Mouse (Mus musculus) liver, adult (tissue): ENCODE data around the gene Gm14180.
A peak's percentile ranks its signal among the peaks of the same experiment; 100 is the strongest.
"Not testable (repeated sequence)": the region's sequence is repeated elsewhere in the genome, so short reads cannot be mapped to it uniquely, and the experiment has no call there.

Experiments used
- GATA4 ChIP-seq: IDR thresholded peaks from 2 replicates; pipeline ENCODE4 v1.6.1; 2014; ENCODE audit warnings: mild to moderate bottlenecking, low read length; ENCODE audit not compliant: insufficient replicate concordance

Gene Gm14180

DNA sequence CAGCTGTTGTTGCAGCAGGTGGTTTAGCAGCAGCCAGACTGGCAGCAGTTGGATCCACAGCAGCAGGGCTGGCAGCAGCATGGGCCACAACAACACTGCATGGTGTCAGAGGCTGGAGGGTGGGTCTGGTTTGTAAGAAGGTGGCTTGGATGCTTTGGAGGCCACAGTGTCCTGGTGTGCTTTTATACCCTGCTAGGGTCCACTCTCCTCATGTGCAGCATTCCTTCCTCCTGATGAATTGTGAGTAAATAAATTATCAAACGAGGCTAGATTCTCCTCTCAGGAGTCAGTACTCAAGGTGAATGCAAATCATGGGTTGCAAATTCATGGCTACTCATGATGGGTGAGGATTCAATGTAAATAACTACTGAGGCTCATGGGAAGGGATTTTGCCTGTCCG is at the start of gene Gm14180:
Gene Gm14180 (minus strand): TSS at position 101 of the 400 bp plus-strand sequence.
- no peak for TF ChIP-seq GATA4

DNA sequence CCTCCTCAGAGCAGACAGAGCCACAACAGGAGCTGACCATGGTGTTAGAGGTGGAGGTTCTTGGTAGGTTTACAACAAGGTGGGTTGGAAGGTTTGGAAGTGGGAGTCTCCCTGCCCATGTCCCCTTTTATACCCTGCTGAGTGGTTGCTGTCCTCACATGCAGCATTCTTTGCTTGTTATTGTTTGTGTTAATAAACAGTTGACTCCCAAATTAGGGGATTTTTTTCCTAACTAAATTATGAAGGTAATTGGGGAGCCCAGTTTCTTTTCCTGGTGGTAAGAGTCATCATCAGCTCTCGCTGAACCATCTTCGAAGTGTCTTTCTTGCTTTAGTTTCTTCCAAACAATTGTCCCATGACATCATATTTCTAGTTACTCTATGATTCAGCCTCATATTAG is 46.5 kb upstream of the Gm14180 start, which contains the start of gene Krtap4-8:
Gene Krtap4-8 (minus strand): TSS at position 101 of the 400 bp plus-strand sequence.
- TF ChIP-seq GATA4: no peak

DNA sequence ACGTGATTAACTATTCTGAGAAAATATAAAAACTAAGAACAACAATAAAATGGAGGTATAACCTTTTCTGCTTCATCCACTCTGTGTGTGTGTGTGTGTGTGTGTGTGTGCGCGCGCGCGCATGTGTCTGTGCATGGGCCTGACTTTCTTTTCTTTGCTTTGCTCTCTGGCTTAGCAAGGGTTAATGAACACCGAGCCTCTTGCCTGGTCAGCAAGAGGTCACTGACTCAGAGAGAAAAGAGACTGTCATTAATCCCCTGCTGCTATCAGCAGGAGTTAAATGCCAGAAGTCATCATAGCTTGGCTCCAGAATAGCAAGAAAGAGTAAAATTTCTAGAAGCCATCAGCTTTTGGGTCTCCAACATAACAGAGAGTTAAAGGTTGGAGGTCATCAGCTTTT is 44.3 kb upstream of the Gm14180 start:
- TF ChIP-seq GATA4: no peak

DNA sequence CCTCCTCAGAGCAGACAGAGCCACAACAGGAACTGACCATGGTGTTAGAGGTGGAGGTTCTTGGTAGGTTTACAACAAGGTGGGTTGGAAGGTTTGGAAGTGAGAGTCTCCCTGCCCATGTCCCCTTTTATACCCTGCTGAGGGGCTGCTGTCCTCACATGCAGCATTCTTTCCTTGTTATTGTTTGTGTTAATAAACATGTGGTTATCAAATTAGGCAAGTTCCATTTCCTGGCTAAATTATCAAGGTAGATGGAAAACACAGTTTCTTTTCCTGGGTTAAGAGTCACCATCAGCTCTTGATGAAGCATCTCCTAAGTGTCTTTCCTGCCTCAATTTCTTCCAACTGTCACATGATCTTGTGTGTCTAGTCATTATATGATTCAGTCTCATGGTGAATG is 38.7 kb upstream of the Gm14180 start, which contains the start of gene Gm11595:
Gene Gm11595 (minus strand): TSS at position 101 of the 400 bp plus-strand sequence.
- not testable (repeated sequence) for TF ChIP-seq GATA4

DNA sequence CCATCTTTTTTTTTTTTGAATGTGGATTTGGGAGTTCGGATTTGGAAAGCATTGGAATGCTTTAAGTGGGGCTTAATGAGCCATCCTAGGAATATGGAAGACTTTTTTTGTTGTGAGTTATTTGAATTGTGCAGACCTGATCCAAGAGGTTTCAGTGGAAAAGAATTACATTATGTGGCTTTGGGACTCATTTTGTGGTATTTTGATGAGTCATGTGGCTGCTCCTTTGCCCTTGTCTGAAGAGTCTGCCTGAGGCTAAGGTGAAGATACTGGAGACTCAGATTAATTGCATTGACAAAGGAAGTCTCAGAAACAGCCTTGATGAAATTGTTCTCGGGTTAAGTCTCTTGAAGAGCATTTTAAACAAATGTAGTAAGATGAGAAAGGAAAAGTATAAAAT is 34.3 kb upstream of the Gm14180 start:
- TF ChIP-seq GATA4: no peak

DNA sequence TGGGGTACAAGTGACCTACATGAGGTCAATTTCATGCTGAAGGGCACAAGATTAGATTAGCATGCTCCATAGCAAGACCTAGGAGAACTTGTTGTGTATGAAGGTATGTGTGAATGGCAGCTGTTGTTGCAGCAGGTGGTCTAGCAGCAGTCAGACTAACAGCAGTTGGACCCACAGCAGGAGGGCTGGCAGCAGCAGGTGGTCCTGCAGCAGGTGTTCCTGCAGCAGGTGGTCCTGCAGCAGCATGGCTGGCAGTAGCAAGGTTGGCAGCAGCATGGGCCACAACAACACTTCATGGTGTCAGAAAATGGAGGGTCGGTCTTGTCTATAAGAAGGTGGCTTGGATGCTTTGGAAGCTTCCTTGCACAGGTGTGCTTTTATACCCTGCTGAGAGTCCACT is 24.8 kb upstream of the Gm14180 start:
- no peak for TF ChIP-seq GATA4

DNA sequence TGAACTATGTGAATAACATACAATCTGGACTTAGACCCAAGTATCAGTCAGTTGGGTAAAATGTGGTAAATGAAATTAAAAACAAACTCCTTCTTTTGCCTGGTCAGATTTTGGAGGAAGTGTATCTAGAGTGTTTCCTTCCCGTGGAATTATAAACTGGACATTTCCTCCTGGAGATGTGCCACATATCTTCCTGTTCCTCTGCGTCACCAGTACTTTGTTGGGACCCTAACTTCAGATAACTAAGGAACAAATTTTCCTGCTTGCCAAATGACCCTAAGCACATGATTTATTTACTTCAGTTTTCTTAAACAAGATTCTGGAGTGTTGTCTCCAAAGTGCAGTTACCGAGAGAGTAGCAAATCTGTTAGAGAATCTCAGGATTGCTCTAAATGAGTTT is 9.9 kb upstream of the Gm14180 start:
- TF ChIP-seq GATA4: peak; percentile 80

DNA sequence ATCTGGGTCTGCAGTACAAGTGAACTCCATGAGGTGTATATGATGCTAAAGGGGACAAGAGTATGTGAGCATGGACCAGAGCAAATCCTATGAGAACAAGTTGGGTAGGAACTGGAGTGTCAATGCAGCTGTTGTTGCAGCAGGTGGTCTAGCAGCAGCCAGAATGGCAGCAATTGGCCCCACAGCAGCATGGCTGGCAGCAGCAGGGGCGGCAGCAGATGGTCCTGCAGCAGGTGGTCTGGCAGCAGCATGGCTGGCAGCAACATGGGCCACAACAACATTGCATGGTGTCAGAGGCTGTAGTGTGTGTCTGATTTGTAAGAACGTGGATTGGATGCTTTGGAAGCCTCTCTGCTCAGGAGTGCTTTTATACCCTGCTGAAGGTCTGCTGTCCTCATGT is 10.0 kb downstream of the Gm14180 start:
- TF ChIP-seq GATA4: no peak

DNA sequence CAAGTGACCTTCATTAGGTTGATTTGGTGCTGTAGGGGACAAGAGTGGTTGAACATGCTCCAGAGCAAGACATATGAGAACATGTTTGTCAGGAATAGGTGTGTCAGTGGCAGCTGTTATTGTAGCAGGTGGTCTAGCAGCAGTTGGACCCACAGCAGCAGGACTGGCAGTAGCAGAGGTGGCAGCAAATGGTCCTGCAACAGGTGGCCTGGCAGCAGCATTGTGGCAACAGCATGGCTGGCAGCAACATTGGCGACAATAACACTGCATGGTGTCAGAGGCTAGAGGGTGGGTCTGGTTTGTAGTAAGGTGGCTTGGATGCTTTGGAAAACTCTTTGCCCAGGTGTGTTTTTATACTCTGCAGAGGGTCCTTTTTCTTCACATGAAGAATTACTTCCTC is 15.3 kb downstream of the Gm14180 start:
- TF ChIP-seq GATA4: no peak

DNA sequence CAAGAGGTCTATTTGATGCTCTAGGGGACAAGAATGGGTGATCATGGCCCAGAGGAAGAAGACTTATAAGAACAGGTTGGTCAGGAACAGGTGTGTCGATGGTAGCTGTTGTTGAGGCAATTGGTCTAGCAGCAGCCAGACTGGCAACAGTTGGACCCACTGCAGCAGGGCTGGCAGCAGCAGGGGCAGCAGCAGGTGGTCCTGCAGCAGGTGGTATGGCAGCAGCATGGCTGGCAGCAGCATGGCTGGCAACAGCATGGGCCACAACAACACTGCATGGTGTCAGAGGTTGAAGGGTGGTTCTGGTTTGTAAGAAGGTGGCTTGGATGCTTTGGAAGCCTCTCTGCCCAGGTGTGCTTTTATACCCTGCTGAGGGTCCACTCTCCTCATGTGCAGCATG is 43.6 kb downstream of the Gm14180 start, which contains the start of gene Gm14190:
Gene Gm14190 (minus strand): TSS at position 278 of the 400 bp plus-strand sequence.
- TF ChIP-seq GATA4: no peak
